Mouse (Mus musculus) CH12.LX (cell line): ENCODE measurements around the gene Aplp2. TPM values are rescaled to one million over a fixed set of nuclear protein-coding genes. Genes with fewer than 3 reads are reported as not detected.

Experiments used
- DNase-seq: peaks from one replicate; pipeline ENCODE4 v3.0.0-alpha.2; 2013; ENCODE audit errors: extremely low read depth
- H3K27ac ChIP-seq: 2 replicates; pipeline ENCODE4 v1.5.1; 2012; ENCODE audit warnings: low read depth, mild to moderate bottlenecking, control low read depth, moderate library complexity; ENCODE audit not compliant: insufficient read depth
- H3K27me3 ChIP-seq: replicated peaks from 2 replicates; pipeline ENCODE3; 2012; ENCODE audit warnings: inconsistent platforms
- H3K36me3 ChIP-seq, 2 experiments: replicated peaks in 1 of 2; 2 replicates each; pipeline versions ENCODE3 to v1.6.1; 2012; ENCODE audit warnings: inconsistent platforms in 1 of 2, low read length in 1 of 2, mild to moderate bottlenecking in 1 of 2, mixed read lengths in 1 of 2, moderate library complexity in 1 of 2; ENCODE audit not compliant: control insufficient read depth in 1 of 2, insufficient read depth in 1 of 2
- H3K4me1 ChIP-seq, 2 experiments: 2 replicates each; pipeline ENCODE4 v1.6.1; 2012; ENCODE audit warnings: inconsistent platforms in 1 of 2, moderate library complexity in 1 of 2; ENCODE audit not compliant: insufficient read depth in 2 of 2, control insufficient read depth in 1 of 2
- H3K4me2 ChIP-seq: 2 replicates; pipeline ENCODE4 v1.6.1; 2012; ENCODE audit warnings: low read depth, mild to moderate bottlenecking, control low read depth; ENCODE audit not compliant: poor library complexity, insufficient read depth, severe bottlenecking
- H3K4me3 ChIP-seq, 3 experiments: fragments of 150-350 bp in 1 of 3; sonication (generic) in 1 of 3; replicated peaks in 1 of 3; 2 replicates each; pipeline versions ENCODE3 to v1.5.1; 2011 to 2012; ENCODE audit warnings: low read depth in 2 of 3, low read length in 2 of 3, mild to moderate bottlenecking in 2 of 3, moderate library complexity in 2 of 3, control low read depth in 1 of 3, improper control_type of control experiment in 1 of 3, inconsistent platforms in 1 of 3, mixed read lengths in 1 of 3; ENCODE audit not compliant: poor library complexity in 1 of 3
- H3K79me2 ChIP-seq: replicated peaks from 2 replicates; pipeline ENCODE4 v1.6.1; 2012; ENCODE audit warnings: mild to moderate bottlenecking, moderate library complexity; ENCODE audit not compliant: control insufficient read depth, poor library complexity, insufficient read depth, severe bottlenecking; ENCODE audit errors: extremely low read depth
- H3K9ac ChIP-seq: 2 replicates; pipeline ENCODE4 v1.6.1; 2012; ENCODE audit warnings: low read depth, mild to moderate bottlenecking, control low read depth, moderate library complexity; ENCODE audit not compliant: insufficient read depth
- H3K9me3 ChIP-seq: replicated peaks from 2 replicates; pipeline ENCODE3; 2012; ENCODE audit warnings: low read length, inconsistent platforms, mixed read lengths
- CHD1 ChIP-seq: IDR thresholded peaks from 2 replicates; pipeline ENCODE4 v1.6.1; 2012; ENCODE audit warnings: low read depth, low read length, improper control_type of control experiment, inconsistent platforms
- CHD2 ChIP-seq: IDR thresholded peaks from 2 replicates; pipeline ENCODE4 v1.6.1; 2011; ENCODE audit warnings: low read length, improper control_type of control experiment
- CTCF ChIP-seq, 2 experiments: IDR thresholded peaks in 1 of 2; conservative IDR thresholded peaks in 1 of 2; 2 replicates each; pipeline ENCODE4 v1.5.1; 2011 to 2012; ENCODE audit warnings: low read depth in 2 of 2, low read length in 2 of 2, improper control_type of control experiment in 1 of 2, inconsistent platforms in 1 of 2, mild to moderate bottlenecking in 1 of 2, moderate library complexity in 1 of 2
- E2F4 ChIP-seq: IDR thresholded peaks from 2 replicates; pipeline ENCODE4 v1.6.1; 2011; ENCODE audit warnings: low read depth, low read length, improper control_type of control experiment; ENCODE audit not compliant: insufficient replicate concordance
- EP300 ChIP-seq: IDR thresholded peaks from 2 replicates; pipeline ENCODE4 v1.6.1; 2011; ENCODE audit warnings: low read length, improper control_type of control experiment
- GABPA ChIP-seq: IDR thresholded peaks from 2 replicates; pipeline ENCODE4 v1.6.1; 2012; ENCODE audit warnings: low read depth, low read length, improper control_type of control experiment, inconsistent platforms; ENCODE audit not compliant: insufficient replicate concordance
- HCFC1 ChIP-seq: IDR thresholded peaks from 2 replicates; pipeline ENCODE4 v1.6.1; 2012; ENCODE audit warnings: low read depth, mild to moderate bottlenecking, inconsistent platforms, low read length, improper control_type of control experiment
- IRF4 ChIP-seq: IDR thresholded peaks from 2 replicates; pipeline ENCODE4 v1.6.1; 2014; ENCODE audit warnings: low read depth, mild to moderate bottlenecking, inconsistent platforms, low read length, improper control_type of control experiment
- JUN ChIP-seq: IDR thresholded peaks from 2 replicates; pipeline ENCODE4 v1.6.1; 2011; ENCODE audit warnings: low read depth, mild to moderate bottlenecking, low read length, improper control_type of control experiment, moderate library complexity; ENCODE audit not compliant: insufficient read depth
- MAFK ChIP-seq: IDR thresholded peaks from 2 replicates; pipeline ENCODE4 v1.6.1; 2011; ENCODE audit warnings: low read length, improper control_type of control experiment; ENCODE audit not compliant: insufficient replicate concordance
- MAZ ChIP-seq: IDR thresholded peaks from 2 replicates; pipeline ENCODE4 v1.6.1; 2012; ENCODE audit warnings: low read depth, mild to moderate bottlenecking, inconsistent platforms, low read length, improper control_type of control experiment, moderate library complexity
- MEF2A ChIP-seq: IDR thresholded peaks from 2 replicates; pipeline ENCODE4 v1.6.1; 2014; ENCODE audit warnings: low read depth, mild to moderate bottlenecking, inconsistent platforms, low read length, improper control_type of control experiment, borderline replicate concordance
- MXI1 ChIP-seq: IDR thresholded peaks from 2 replicates; pipeline ENCODE4 v1.6.1; 2011; ENCODE audit warnings: mild to moderate bottlenecking, low read depth, low read length, improper control_type of control experiment
- MYC ChIP-seq: IDR thresholded peaks from 2 replicates; pipeline ENCODE4 v1.6.1; 2011; ENCODE audit warnings: low read depth, mild to moderate bottlenecking, improper control_type of control experiment, low read length
- NELFE ChIP-seq: IDR thresholded peaks from 2 replicates; pipeline ENCODE4 v1.6.1; 2011; ENCODE audit warnings: low read depth, low read length, improper control_type of control experiment
- NRF1 ChIP-seq: IDR thresholded peaks from 2 replicates; pipeline ENCODE4 v1.6.1; 2014; ENCODE audit warnings: low read depth, mild to moderate bottlenecking, inconsistent platforms, low read length, improper control_type of control experiment, moderate library complexity
- PAX5 ChIP-seq: IDR thresholded peaks from 2 replicates; pipeline ENCODE4 v1.6.1; 2012; ENCODE audit warnings: low read length, inconsistent platforms, mixed read lengths
- RAD21 ChIP-seq: IDR thresholded peaks from 2 replicates; pipeline ENCODE4 v1.6.1; 2011; ENCODE audit warnings: low read depth, mild to moderate bottlenecking, low read length, improper control_type of control experiment, moderate library complexity
- RCOR1 ChIP-seq: conservative IDR thresholded peaks from 2 replicates; pipeline ENCODE4 v1.6.1; 2012; ENCODE audit warnings: low read depth, mild to moderate bottlenecking, inconsistent platforms, low read length, improper control_type of control experiment
- SIN3A ChIP-seq: IDR thresholded peaks from 2 replicates; pipeline ENCODE4 v1.6.1; 2012; ENCODE audit warnings: low read length, improper control_type of control experiment, inconsistent platforms
- TBP ChIP-seq: conservative IDR thresholded peaks from 2 replicates; pipeline ENCODE4 v1.6.1; 2011; ENCODE audit warnings: low read depth, low read length, improper control_type of control experiment
- TCF12 ChIP-seq: IDR thresholded peaks from 2 replicates; pipeline ENCODE4 v1.6.1; 2014; ENCODE audit warnings: low read depth, mild to moderate bottlenecking, inconsistent platforms, low read length, improper control_type of control experiment
- UBTF ChIP-seq: IDR thresholded peaks from 2 replicates; pipeline ENCODE4 v1.6.1; 2012; ENCODE audit warnings: low read depth, mild to moderate bottlenecking, inconsistent platforms, low read length, improper control_type of control experiment, moderate library complexity
- USF2 ChIP-seq: conservative IDR thresholded peaks from 2 replicates; pipeline ENCODE4 v1.6.1; 2011; ENCODE audit warnings: low read depth, low read length, improper control_type of control experiment
- ZMIZ1 ChIP-seq: IDR thresholded peaks from 2 replicates; pipeline ENCODE4 v1.6.1; 2012; ENCODE audit warnings: low read depth, mild to moderate bottlenecking, inconsistent platforms, low read length, improper control_type of control experiment
- ZNF384 ChIP-seq: IDR thresholded peaks from 2 replicates; pipeline ENCODE4 v1.6.1; 2012; ENCODE audit warnings: low read depth, low read length, improper control_type of control experiment, inconsistent platforms
- dilution Hi-C: fragments of 300-500 bp; cut with MboI; formaldehyde crosslinking; loops from 2 replicates; pipeline ENCODE4 v1.14.3; 2020; ENCODE audit warnings: low sequenced_read_pairs; ENCODE audit not compliant: extremely low pct_unique_long_range_greater_than_20kb, extremely low pct_ligation_motif_present
- in situ Hi-C: fragments of 300-500 bp; cut with MboI; formaldehyde crosslinking; loops from 3 replicates; pipeline ENCODE4 v1.14.3; 2019; ENCODE audit warnings: low sequenced_read_pairs, low pct_ligation_motif_present, low pct_unique_long_range_greater_than_20kb, mixed read lengths
- polyA plus RNA-seq: library from polyadenylated mRNA; unstranded; fragments of >175 nt; gene quantifications from 2 replicates; pipeline ENCODE4 v1.2.1, GENCODE M21; 2012; ENCODE audit warnings: low read depth; ENCODE audit not compliant: insufficient read length
- total RNA-seq, 2 experiments: library from RNA; depleted of rRNA; stranded (reverse); fragments of 300-350 nt in 1 of 2; fragments of >200 nt in 1 of 2; gene quantifications; 2 replicates each; pipeline ENCODE4 v1.2.3; 2012 to 2014

The Aplp2 gene
- total and polyA plus RNA-seq, 3 experiments, result 30.4 to 52.7 (median 44.3) TPM

- DNase-seq, result no peak
- H3K9me3 ChIP-seq, result no peaks in the 10 kb centered on the region
- H3K27ac ChIP-seq, result no peak overlapping the region
- H3K4me1 ChIP-seq, result peaks cover 19 to 47% of the 10 kb centered on the region in 2 experiments
- dilution Hi-C loops, result no loop called here
- no peaks in the 10 kb centered on the region for H3K79me2 ChIP-seq
- no peak overlapping the region for H3K4me3 ChIP-seq
- in situ Hi-C loops, result no loop called here
- H3K9ac ChIP-seq, result no peak overlapping the region
- TF ChIP-seq NELFE (no peak), CHD1 (no peak), JUN (no peak), MAFK (no peak), ZMIZ1 (no peak), RCOR1 (no peak), IRF4 (no peak), E2F4 (no peak), NRF1 (no peak), SIN3A (no peak), EP300 (no peak), RAD21 (no peak), MYC (no peak), TCF12 (no peak), UBTF (no peak), MXI1 (no peak), MEF2A (no peak)
- no peaks in the 10 kb centered on the region for H3K36me3 ChIP-seq
- H3K27me3 ChIP-seq, result no peaks in the 10 kb centered on the region
- no peak overlapping the region for H3K4me2 ChIP-seq
Measured at GRCm38 (mm10) chr9:31117088-31117487, 94.5 kb downstream of the Aplp2 start.

GRCm38 (mm10) chr9:31115586-31115985, 96.0 kb downstream of the Aplp2 start:
- no peak overlapping the region for H3K9ac ChIP-seq
- DNase-seq, result no peak
- dilution Hi-C loops, result no loop called here
- TF ChIP-seq IRF4 (no peak), USF2 (no peak), MAZ (no peak), CTCF (conservative IDR thresholded peaks at IDR 0.05 in 1 of 2, IDR thresholded peaks at IDR 0.05 in 1 of 2; ENCODE audit: low read depth in 2 of 2, low read length in 2 of 2) (no peak), PAX5 (no peak), ZMIZ1 (no peak), MAFK (no peak), E2F4 (no peak), JUN (no peak), CHD1 (no peak), CHD2 (no peak), ZNF384 (no peak), HCFC1 (no peak), TBP (no peak), GABPA (no peak)
- TF ChIP-seq, all 38 proteins: peak for 0
- H3K4me2 ChIP-seq, result no peak overlapping the region
- no peaks in the 10 kb centered on the region for H3K9me3 ChIP-seq
- in situ Hi-C loops, result no loop called here
- H3K36me3 ChIP-seq, result no peaks in the 10 kb centered on the region
- H3K4me3 ChIP-seq, result no peak overlapping the region
- no peaks in the 10 kb centered on the region for H3K79me2 ChIP-seq
- no peak overlapping the region for H3K27ac ChIP-seq
- peaks cover 15 to 34% of the 10 kb centered on the region in 2 experiments for H3K4me1 ChIP-seq
- H3K27me3 ChIP-seq, result no peaks in the 10 kb centered on the region
